Mouse (Mus musculus): ENCODE measurements at regions not wholly inside any gene's neighbourhood (a gene's known extent, or its start where the extent isn't known, plus 50 kb on each side); places are given as distances from the start of the nearest gene placed in this dataset.

GRCm38 (mm10) chr10:98667728-98668127 lies 246.5 kb upstream of the Atp2b1 start:
- no peak overlapping the region for H3K27ac ChIP-seq
- no peak for ATAC-seq (ENCODE audit: insufficient number of reproducible peaks, insufficient read depth, low FRiP score, low TSS enrichment, low read depth)
- no peak overlapping the region for H3K4me2 ChIP-seq
- H3K27me3 ChIP-seq = no peaks in the 10 kb centered on the region
- 94% methylated on average over 1 of the region's 1 CpGs for WGBS
- no peaks in the 10 kb centered on the region for H3K9me3 ChIP-seq
- no peaks in the 10 kb centered on the region for H3K36me3 ChIP-seq
- H3K4me1 ChIP-seq (replicated peaks) = no peaks in the 10 kb centered on the region
- no peak overlapping the region for H3K4me3 ChIP-seq (replicated peaks)
- no peak overlapping the region for H3K9ac ChIP-seq (replicated peaks)

- no peak for ATAC-seq (ENCODE audit: insufficient number of reproducible peaks, insufficient read depth, low FRiP score, low TSS enrichment, low read depth)
Measured at GRCm38 (mm10) chr10:98674131-98674530, 240.1 kb upstream of the Atp2b1 start.

GRCm38 (mm10) chr10:98676907-98677306 lies 237.3 kb upstream of the Atp2b1 start:
- Histone ChIP-seq H3K27ac (no peak overlapping the region), H3K27me3 (no peaks in the 10 kb centered on the region), H3K9ac (replicated peaks) (no peak overlapping the region), H3K4me1 (replicated peaks) (no peaks in the 10 kb centered on the region), H3K4me2 (no peak overlapping the region), H3K9me3 (no peaks in the 10 kb centered on the region), H3K4me3 (replicated peaks) (no peak overlapping the region), H3K36me3 (no peaks in the 10 kb centered on the region)
- no peak for ATAC-seq (ENCODE audit: insufficient number of reproducible peaks, insufficient read depth, low FRiP score, low TSS enrichment, low read depth)
- WGBS = 69% methylated on average over 2 of the region's 2 CpGs

More at GRCm38 (mm10) chr10:98674131-98674530, 240.1 kb upstream of the Atp2b1 start:
- Histone ChIP-seq H3K9ac (replicated peaks) (no peak overlapping the region), H3K36me3 (no peaks in the 10 kb centered on the region), H3K4me1 (replicated peaks) (no peaks in the 10 kb centered on the region), H3K9me3 (no peaks in the 10 kb centered on the region), H3K4me2 (no peak overlapping the region), H3K27me3 (no peaks in the 10 kb centered on the region), H3K27ac (no peak overlapping the region), H3K4me3 (replicated peaks) (no peak overlapping the region)
- WGBS = 73% methylated on average over 1 of the region's 1 CpGs

GRCm38 (mm10) chr10:98678234-98678633 lies 236.0 kb upstream of the Atp2b1 start:
- Histone ChIP-seq H3K4me2 (no peak overlapping the region), H3K36me3 (no peaks in the 10 kb centered on the region), H3K4me1 (replicated peaks) (no peaks in the 10 kb centered on the region), H3K27me3 (no peaks in the 10 kb centered on the region), H3K9me3 (no peaks in the 10 kb centered on the region), H3K9ac (replicated peaks) (no peak overlapping the region), H3K4me3 (replicated peaks) (no peak overlapping the region), H3K27ac (no peak overlapping the region)
- no peak for ATAC-seq (ENCODE audit: insufficient number of reproducible peaks, insufficient read depth, low FRiP score, low TSS enrichment, low read depth)
- 34% methylated on average over 4 of the region's 4 CpGs for WGBS

- H3K27me3 ChIP-seq = no peaks in the 10 kb centered on the region
- WGBS = 97% methylated on average over 1 of the region's 1 CpGs
- no peak for ATAC-seq (ENCODE audit: insufficient number of reproducible peaks, insufficient read depth, low FRiP score, low TSS enrichment, low read depth)
Measured at GRCm38 (mm10) chr10:98682436-98682835, 231.8 kb upstream of the Atp2b1 start.

GRCm38 (mm10) chr10:98684195-98684594 lies 230.0 kb upstream of the Atp2b1 start:
- H3K27ac ChIP-seq = peak overlapping the region; percentile 59; the same call in 1 of the 2 replicates
- H3K27me3 ChIP-seq = no peaks in the 10 kb centered on the region
- 17% methylated on average over 12 of the region's 12 CpGs for WGBS
- peak; percentile 63; the same call in 1 of the 2 replicates for ATAC-seq (ENCODE audit: insufficient number of reproducible peaks, insufficient read depth, low FRiP score, low TSS enrichment, low read depth)
- H3K4me2 ChIP-seq = peak overlapping the region; percentile 42
- H3K9ac ChIP-seq (replicated peaks) = no peak overlapping the region
- peaks cover 10% of the 10 kb centered on the region; the same call in 1 of the 2 replicates for H3K4me1 ChIP-seq (replicated peaks)
- H3K9me3 ChIP-seq = no peaks in the 10 kb centered on the region
- no peaks in the 10 kb centered on the region for H3K36me3 ChIP-seq
- H3K4me3 ChIP-seq (replicated peaks) = 0 out of 2 replicates have a peak overlapping the region, but pooled peaks have one; percentile 4

More at GRCm38 (mm10) chr10:98682436-98682835, 231.8 kb upstream of the Atp2b1 start:
- H3K9me3 ChIP-seq = no peaks in the 10 kb centered on the region
- H3K4me2 ChIP-seq = no peak overlapping the region
- H3K4me1 ChIP-seq (replicated peaks) = peaks cover 10% of the 10 kb centered on the region; the same call in 1 of the 2 replicates
- no peak overlapping the region for H3K27ac ChIP-seq
- H3K9ac ChIP-seq (replicated peaks) = no peak overlapping the region
- H3K4me3 ChIP-seq (replicated peaks) = no peak overlapping the region
- no peaks in the 10 kb centered on the region for H3K36me3 ChIP-seq

- Histone ChIP-seq H3K9me3 (no peaks in the 10 kb centered on the region), H3K4me3 (replicated peaks) (no peak overlapping the region), H3K27me3 (no peaks in the 10 kb centered on the region), H3K27ac (no peak overlapping the region), H3K36me3 (no peaks in the 10 kb centered on the region), H3K4me1 (replicated peaks) (peaks cover 10% of the 10 kb centered on the region; the same call in 1 of the 2 replicates), H3K9ac (replicated peaks) (no peak overlapping the region), H3K4me2 (peak overlapping the region; percentile 42)
- WGBS = 68% methylated on average over 8 of the region's 8 CpGs
- ATAC-seq (ENCODE audit: insufficient number of reproducible peaks, insufficient read depth, low FRiP score, low TSS enrichment, low read depth) = no peak
Measured at GRCm38 (mm10) chr10:98684707-98685106, 229.5 kb upstream of the Atp2b1 start.

GRCm38 (mm10) chr10:98685739-98686138 lies 228.5 kb upstream of the Atp2b1 start:
- no peak overlapping the region for H3K9ac ChIP-seq (replicated peaks)
- H3K27ac ChIP-seq = no peak overlapping the region
- no peak for ATAC-seq (ENCODE audit: insufficient number of reproducible peaks, insufficient read depth, low FRiP score, low TSS enrichment, low read depth)
- no peaks in the 10 kb centered on the region for H3K36me3 ChIP-seq
- no peak overlapping the region for H3K4me3 ChIP-seq (replicated peaks)
- WGBS = 77% methylated on average over 2 of the region's 2 CpGs
- H3K9me3 ChIP-seq = no peaks in the 10 kb centered on the region
- peaks cover 10% of the 10 kb centered on the region; the same call in 1 of the 2 replicates for H3K4me1 ChIP-seq (replicated peaks)
- no peaks in the 10 kb centered on the region for H3K27me3 ChIP-seq
- H3K4me2 ChIP-seq = no peak overlapping the region

GRCm38 (mm10) chr10:98686370-98686769 lies 227.8 kb upstream of the Atp2b1 start:
- Histone ChIP-seq H3K9ac (replicated peaks) (no peak overlapping the region), H3K4me3 (replicated peaks) (no peak overlapping the region), H3K27me3 (no peaks in the 10 kb centered on the region), H3K4me1 (replicated peaks) (peaks cover 10% of the 10 kb centered on the region; the same call in 1 of the 2 replicates), H3K4me2 (no peak overlapping the region), H3K36me3 (no peaks in the 10 kb centered on the region), H3K9me3 (no peaks in the 10 kb centered on the region), H3K27ac (no peak overlapping the region)
- ATAC-seq (ENCODE audit: insufficient number of reproducible peaks, insufficient read depth, low FRiP score, low TSS enrichment, low read depth) = no peak

GRCm38 (mm10) chr10:98691816-98692215 lies 222.4 kb upstream of the Atp2b1 start:
- 96% methylated on average over 5 of the region's 5 CpGs for WGBS

GRCm38 (mm10) chr10:98694690-98695370 lies 219.4 kb upstream of the Atp2b1 start:
- no peaks in the 10 kb centered on the region for H3K36me3 ChIP-seq

More at GRCm38 (mm10) chr10:98691816-98692215, 222.4 kb upstream of the Atp2b1 start:
- H3K9me3 ChIP-seq = no peaks in the 10 kb centered on the region
- H3K4me1 ChIP-seq (replicated peaks) = no peaks in the 10 kb centered on the region
- H3K4me3 ChIP-seq (replicated peaks) = no peak overlapping the region
- ATAC-seq (ENCODE audit: insufficient number of reproducible peaks, insufficient read depth, low FRiP score, low TSS enrichment, low read depth) = no peak
- no peaks in the 10 kb centered on the region for H3K36me3 ChIP-seq
- H3K27me3 ChIP-seq = no peaks in the 10 kb centered on the region
- no peak overlapping the region for H3K4me2 ChIP-seq
- H3K27ac ChIP-seq = no peak overlapping the region
- no peak overlapping the region for H3K9ac ChIP-seq (replicated peaks)

GRCm38 (mm10) chr10:98695371-98695725 lies 218.9 kb upstream of the Atp2b1 start:
- H3K4me1 ChIP-seq (replicated peaks) = no peaks in the 10 kb centered on the region
- no peak for ATAC-seq (ENCODE audit: insufficient number of reproducible peaks, insufficient read depth, low FRiP score, low TSS enrichment, low read depth)
- H3K9me3 ChIP-seq = no peaks in the 10 kb centered on the region
- H3K9ac ChIP-seq (replicated peaks) = no peak overlapping the region
- H3K36me3 ChIP-seq = no peaks in the 10 kb centered on the region
- H3K27me3 ChIP-seq = no peaks in the 10 kb centered on the region
- H3K4me2 ChIP-seq = no peak overlapping the region
- no peak overlapping the region for H3K27ac ChIP-seq
- H3K4me3 ChIP-seq (replicated peaks) = no peak overlapping the region
- 79% methylated on average over 2 of the region's 2 CpGs for WGBS

More at GRCm38 (mm10) chr10:98694690-98695370, 219.4 kb upstream of the Atp2b1 start:
- 87% methylated on average over 2 of the region's 2 CpGs for WGBS
- Histone ChIP-seq H3K4me3 (replicated peaks) (no peak overlapping the region), H3K9me3 (no peaks in the 10 kb centered on the region), H3K4me1 (replicated peaks) (no peaks in the 10 kb centered on the region), H3K27me3 (no peaks in the 10 kb centered on the region), H3K27ac (no peak overlapping the region), H3K9ac (replicated peaks) (no peak overlapping the region), H3K4me2 (no peak overlapping the region)
- no peak for ATAC-seq (ENCODE audit: insufficient number of reproducible peaks, insufficient read depth, low FRiP score, low TSS enrichment, low read depth)

Data from limb, embryonic 12.5 days (tissue).